Mouse (Mus musculus) thymus, postnatal 14 days (tissue): Measurements from ENCODE around the gene Fzd2.
"Not testable (repeated sequence)": the region's sequence is repeated elsewhere in the genome, so short reads cannot be mapped to it uniquely, and the experiment has no call there.

Experiments
- DNase-seq: peaks from one replicate; pipeline ENCODE4 v3.0.0; 2021

The Fzd2 gene

GRCm38 (mm10) chr11:102581281-102582015 is 22.7 kb upstream of the Fzd2 start:
- no peak for DNase-seq

DNA sequence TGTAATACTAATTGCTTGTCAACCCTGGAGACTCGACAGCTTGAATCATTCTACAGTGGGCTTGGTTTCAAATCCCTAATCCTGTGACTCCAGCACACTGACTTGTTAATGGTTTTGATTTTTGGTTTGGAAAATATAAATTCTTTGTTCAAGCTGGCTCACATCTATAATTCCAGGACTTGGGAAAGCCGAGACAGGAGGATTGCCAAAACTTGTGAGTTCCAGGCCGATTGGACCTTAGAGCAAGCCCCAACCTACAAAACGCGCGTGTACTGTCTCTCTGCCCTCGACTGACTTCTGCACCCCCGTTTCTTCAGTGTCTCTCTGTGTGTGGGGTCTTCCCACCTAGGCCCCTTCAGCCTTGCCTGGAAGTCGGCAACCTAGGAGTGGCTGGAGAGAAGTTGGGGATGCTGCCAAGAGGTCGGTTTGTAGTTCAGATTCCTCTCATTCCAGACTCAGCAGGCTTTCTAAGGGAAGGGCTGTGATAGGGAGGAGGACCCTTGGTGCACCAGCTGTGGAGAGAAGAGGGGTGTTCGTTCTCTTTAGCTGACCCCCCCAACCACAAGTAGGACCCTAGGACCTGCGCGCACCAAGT is 22.1 kb upstream of the Fzd2 start:
- no peak for DNase-seq

DNA sequence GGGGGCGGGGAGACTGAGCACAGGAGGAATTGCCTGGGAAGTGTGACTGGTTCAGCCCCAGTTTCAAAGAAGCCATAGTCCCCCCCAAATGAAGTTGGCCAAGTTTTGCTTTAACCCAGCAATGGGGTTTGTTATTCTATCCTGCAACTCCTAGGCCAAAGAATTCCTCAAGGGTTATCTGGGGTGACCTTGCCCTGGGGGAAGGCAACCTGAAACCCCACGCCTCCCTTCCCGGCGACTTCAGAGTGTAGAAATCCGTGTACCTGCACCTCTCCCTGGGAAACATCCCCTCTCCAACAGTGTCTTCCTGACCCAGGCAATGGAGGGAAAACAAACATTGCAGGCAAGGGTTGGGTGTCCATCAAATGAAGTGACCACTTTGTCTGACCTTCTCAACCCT is 21.5 kb upstream of the Fzd2 start:
- no peak for DNase-seq

- DNase-seq, result no peak
Measured at GRCm38 (mm10) chr11:102586445-102587130, 17.6 kb upstream of the Fzd2 start.

GRCm38 (mm10) chr11:102587554-102587953 is 16.6 kb upstream of the Fzd2 start:
- no peak for DNase-seq

DNA sequence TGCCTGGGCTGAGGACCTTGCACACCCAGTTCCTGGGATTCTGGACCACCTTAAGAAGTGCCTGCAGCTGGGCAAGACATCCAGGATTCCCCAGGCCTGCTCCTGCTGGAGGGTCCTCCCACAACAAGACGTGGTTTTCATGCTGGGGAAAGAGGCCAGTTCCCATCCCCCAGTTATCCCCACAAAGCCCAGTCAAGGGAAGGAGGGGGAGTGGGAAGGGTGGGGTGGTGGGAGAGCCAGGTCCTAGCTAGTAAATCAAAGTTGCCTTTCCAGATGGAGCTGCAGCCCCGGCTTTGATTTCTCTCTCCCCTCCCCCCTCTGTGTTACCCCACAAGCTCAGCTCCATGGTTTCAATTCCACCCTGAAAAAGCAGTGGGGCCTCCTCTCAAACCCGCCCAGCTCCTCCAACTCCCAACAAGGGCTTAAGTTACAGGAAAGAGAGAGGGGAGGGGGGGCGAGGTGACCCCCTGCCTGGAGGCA is 8.8 kb upstream of the Fzd2 start:
- DNase-seq, result no peak

GRCm38 (mm10) chr11:102599912-102600311 is 4.3 kb upstream of the Fzd2 start:
- DNase-seq, result no peak

DNA sequence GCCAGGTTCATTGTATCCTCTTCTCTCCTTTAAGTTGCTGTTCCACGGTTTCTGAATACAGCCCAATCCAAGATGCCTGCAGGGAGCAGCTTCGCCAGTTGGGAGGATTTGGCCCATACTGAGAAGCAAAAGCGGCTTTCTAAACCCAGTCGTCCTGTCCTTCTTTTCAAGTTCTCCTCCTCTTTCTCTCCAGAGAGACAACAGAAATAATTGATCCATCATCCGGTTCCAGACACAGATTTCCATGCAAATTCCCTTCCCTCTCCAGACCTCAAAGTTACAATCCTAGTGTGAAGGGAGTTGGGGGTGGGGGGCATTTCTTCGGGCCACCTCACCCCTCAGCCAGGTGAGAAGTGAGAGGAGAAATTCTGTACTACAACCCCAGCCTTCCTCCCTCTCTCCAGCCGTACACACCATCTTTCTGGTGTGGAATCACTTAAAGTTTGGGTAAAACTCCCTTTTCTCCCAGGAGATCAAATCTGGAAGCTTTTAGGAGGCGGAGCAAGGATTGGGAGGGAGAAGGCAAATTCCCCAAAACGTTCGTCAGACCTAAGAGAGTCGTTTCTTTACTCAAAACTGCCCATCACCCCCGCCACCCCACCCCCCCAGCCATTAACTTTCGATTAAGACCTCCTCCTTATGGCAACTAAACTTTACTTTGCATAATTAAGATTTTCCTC is 1.2 kb upstream of the Fzd2 start:
- DNase-seq, result no peak

DNA sequence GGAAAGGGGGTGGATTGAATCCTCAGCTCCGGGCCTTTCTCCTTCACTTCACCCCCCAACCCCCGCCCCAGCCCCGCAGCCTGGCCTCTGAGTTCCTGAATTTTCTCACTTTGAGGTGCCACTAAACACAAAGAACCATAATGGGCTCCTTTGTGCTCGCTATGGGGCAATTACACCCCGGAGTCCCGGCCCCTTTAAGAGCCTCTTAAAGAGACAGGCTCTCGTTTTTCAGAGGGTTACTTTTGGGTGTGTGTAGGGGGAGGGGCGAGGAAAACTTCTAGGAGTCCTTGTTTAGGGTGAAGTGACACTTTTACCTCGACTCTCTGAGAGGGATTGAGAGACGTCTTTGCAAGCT is 723 bp upstream of the Fzd2 start:
- DNase-seq, result no peak

GRCm38 (mm10) chr11:102604777-102605552 is 769 bp downstream of the Fzd2 start:
- DNase-seq, result no peak

GRCm38 (mm10) chr11:102605553-102606416 is 1.6 kb downstream of the Fzd2 start:
- no peak for DNase-seq

- DNase-seq, result no peak
Measured at GRCm38 (mm10) chr11:102606751-102607171, 2.6 kb downstream of the Fzd2 start.

- not testable (repeated sequence) for DNase-seq
Measured at GRCm38 (mm10) chr11:102607201-102607600, 3.0 kb downstream of the Fzd2 start.

GRCm38 (mm10) chr11:102607686-102608548 is 3.7 kb downstream of the Fzd2 start:
- DNase-seq, result no peak

DNA sequence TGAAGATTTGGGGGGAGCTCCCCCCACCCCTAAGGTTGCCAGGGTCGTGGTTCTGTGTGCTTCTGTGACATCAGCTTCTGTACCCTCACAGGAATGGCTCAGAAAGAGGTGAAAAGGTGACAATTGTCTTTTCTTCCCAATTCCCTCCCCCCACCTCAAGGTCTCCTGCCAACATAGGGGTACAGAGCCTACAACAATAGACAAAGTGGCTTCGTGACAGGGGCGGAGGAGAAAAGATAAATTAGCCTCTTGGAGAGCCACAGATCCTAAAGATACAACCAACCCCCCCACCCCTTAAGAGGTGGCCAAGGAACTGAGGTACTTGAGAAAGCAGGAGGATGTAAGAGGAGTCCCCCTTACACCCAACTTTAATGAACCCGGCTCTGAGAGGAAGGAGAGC is 4.5 kb downstream of the Fzd2 start:
- no peak for DNase-seq

GRCm38 (mm10) chr11:102609483-102609882 is 5.3 kb downstream of the Fzd2 start:
- no peak for DNase-seq

DNA sequence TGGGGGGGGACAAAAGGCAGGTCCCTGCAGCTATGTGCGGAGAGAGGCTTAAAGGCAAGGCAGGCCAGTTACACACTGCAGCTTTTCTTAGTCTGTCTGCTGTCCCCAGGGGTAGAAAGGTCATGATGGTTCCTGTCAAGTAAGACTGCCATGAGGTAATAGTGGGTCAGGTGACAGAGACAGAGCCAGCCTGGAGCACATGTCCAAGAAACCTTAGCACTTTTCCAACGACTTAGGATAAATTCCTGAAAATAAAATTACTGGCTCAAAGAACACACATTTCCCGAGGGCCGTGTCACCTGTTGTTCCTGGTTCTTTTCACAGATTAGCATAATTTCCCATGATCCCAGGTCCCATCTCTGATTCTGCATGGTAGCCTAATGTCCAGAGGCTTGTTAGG is 6.1 kb downstream of the Fzd2 start:
- no peak for DNase-seq

GRCm38 (mm10) chr11:102610675-102611316 is 6.6 kb downstream of the Fzd2 start:
- DNase-seq, result no peak

- no peak for DNase-seq
Measured at GRCm38 (mm10) chr11:102611317-102611705, 7.1 kb downstream of the Fzd2 start.

DNA sequence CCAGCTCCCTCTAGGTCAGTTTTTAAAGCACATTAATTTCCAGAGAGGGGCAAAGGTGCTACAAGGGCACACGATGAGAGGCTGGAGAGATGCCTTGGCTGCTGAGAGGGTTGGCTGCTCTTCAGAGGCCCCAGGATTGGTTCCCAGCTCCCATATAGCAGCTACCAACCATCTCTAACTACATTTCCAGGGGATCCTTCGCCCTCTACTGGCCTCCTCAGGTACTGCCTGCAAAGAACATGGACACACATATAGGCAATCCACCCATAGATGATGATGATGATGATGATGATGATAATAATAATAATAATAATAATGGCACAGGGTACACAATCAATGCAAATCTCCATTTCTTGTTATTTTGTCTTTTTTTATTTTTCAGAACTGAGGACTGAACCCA is 15.3 kb downstream of the Fzd2 start:
- no peak for DNase-seq
